Mouse (Mus musculus): ENCODE data around the gene Fam43b.

Fam43b gene

GRCm38 (mm10) chr4:138395087-138395970 lies 999 bp downstream of the Fam43b start:
- peak; percentile 52 for DNase-seq (ENCODE audit: low spot score)

DNA sequence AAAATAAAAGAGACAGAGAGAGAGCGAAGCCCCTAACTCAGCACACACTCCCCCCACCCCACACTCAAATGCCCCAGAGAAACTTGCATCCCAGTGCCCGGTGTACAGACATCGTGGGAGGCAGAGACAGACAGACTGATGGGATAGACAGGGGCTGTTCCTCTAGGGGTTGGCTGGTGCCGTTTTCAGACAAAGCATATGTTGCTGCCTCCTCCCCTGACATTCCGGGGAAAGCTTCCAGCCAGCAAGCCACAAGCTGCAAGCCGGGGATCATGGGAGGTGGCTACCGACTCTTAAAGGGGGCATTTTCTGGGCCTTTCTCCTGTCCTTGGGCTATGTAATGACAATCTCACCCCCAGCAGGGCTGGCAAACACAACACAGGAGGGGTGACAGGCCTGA lies 2.6 kb downstream of the Fam43b start:
- no peak for DNase-seq (ENCODE audit: low spot score)

GRCm38 (mm10) chr4:138383789-138384188 lies 12.5 kb downstream of the Fam43b start:
- no peak for DNase-seq (ENCODE audit: low spot score)

DNA sequence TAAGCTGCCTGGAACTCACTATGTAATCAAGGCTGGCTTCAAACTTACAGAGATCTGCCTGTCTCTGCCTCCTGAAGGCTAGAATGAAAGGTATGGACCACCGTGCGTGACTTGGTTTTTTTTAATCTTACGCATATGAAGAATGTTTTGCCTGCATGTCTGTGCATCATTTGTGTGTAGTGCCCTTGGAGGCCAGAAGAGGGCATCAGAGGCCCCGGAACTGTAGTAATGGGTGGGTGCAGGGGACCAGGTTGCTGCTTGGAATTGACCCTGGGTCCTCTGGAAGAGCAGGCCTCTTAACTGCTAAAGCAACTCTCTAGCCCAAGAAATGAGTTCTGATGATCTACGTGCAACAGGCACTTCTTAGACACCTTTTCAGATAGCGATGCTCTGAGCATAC lies 13.9 kb downstream of the Fam43b start:
- DNase-seq (ENCODE audit: low spot score) = no peak

- no peak for DNase-seq (ENCODE audit: low spot score)
Measured at GRCm38 (mm10) chr4:138380132-138380689, 16.1 kb downstream of the Fam43b start.

- DNase-seq (ENCODE audit: low spot score) = peak; percentile 80
Measured at GRCm38 (mm10) chr4:138379091-138379840, 17.1 kb downstream of the Fam43b start.

DNA sequence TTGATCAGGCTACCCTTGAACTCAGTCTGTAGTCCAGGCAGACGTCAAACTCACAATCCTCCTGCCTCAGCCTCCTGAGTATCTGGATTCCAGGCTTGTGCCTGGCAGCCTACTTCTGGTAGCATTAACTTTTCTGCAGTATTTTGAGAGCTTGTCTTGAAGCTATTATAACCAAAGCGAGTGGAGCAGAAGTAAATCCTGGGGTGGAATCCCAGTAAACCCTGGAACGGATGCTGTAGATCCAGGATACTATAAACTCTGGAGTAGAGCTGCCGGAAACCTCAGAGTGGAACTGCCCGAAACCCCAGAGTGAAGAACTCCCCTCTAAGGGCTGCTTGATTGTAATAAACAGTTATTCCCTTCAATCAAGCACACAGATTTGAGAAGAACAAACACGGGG lies 18.8 kb downstream of the Fam43b start:
- DNase-seq (ENCODE audit: low spot score) = peak; percentile 52

GRCm38 (mm10) chr4:138375117-138375516 lies 21.2 kb downstream of the Fam43b start:
- no peak for DNase-seq (ENCODE audit: low spot score)

DNA sequence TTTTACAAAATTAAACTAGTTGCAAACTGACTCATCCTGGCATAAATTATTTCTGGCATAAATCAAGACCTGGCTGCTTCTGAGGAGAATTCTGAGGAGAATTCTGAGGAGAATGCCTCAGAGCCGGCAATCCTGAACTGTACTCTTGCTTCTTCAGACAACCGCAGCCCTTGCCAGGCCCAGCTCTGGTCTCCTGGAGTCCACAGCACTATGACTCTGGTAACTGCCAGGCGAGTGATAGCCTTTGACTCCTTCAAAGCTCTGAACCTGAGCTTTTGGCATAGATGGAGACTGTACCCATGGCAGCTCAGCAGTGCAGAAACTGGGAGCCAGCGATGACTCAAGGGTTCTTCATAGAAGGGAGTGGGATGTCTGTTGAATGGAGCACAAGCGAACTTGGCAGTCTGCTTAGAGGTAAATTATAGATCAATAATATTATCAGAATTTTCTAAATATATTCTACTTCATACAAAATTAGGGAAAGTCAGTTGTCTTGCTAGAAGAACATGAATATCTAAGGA lies 25.3 kb downstream of the Fam43b start:
- no peak for DNase-seq (ENCODE audit: low spot score)

- no peak for DNase-seq (ENCODE audit: low spot score)
Measured at GRCm38 (mm10) chr4:138368498-138369260, 27.6 kb downstream of the Fam43b start.

GRCm38 (mm10) chr4:138367641-138368497 lies 28.5 kb downstream of the Fam43b start, which contains the start of gene Cda:
Gene Cda (minus strand): TSS chr4:138367992.
- DNase-seq (ENCODE audit: low spot score) = no peak

DNA sequence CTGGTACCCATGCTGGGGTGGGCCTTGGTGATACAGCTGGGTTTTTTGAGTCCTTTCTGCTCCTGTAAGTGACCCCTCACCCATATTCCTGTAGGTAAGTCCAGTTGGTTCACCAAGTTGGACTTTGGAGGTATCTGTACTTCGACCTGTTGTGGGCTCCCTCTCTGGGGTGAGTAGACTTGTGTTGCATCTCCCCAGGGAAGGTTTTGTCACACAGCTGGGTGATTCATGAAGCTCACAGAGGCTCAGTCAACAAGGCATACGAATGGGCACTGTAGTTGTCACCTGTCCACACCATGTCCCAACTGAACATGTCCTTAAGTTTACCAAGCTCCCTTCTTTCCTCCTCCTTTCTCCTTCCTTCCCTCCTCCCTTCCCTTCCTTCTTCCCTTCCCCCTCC lies 29.8 kb downstream of the Fam43b start:
- DNase-seq (ENCODE audit: low spot score) = no peak

DNA sequence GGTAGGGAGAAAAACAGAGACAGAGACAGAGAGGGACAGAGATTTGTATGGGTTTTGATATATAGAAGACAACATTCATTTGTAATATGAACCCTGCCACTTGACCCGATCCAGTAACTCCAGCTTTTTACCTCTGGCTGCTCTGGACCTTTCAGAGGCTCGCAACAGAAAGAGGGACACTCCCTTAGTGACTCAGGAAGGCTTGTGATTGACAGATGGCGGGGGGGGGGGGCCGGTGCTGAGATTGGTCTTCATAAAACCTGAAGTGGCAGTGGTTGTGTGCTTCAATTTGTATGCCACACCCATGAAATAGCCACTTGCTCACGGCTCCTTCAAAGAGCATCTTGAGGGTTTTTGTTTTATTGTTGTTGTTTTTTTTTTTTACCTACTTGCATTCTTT lies 32.8 kb downstream of the Fam43b start:
- no peak for DNase-seq (ENCODE audit: low spot score)

- no peak for DNase-seq (ENCODE audit: low spot score)
Measured at GRCm38 (mm10) chr4:138362883-138363282, 33.4 kb downstream of the Fam43b start.

GRCm38 (mm10) chr4:138361370-138361821 lies 34.9 kb downstream of the Fam43b start:
- no peak for DNase-seq (ENCODE audit: low spot score)

GRCm38 (mm10) chr4:138358176-138358575 lies 38.2 kb downstream of the Fam43b start:
- DNase-seq (ENCODE audit: low spot score) = no peak

GRCm38 (mm10) chr4:138356551-138356950 lies 39.8 kb downstream of the Fam43b start:
- no peak for DNase-seq (ENCODE audit: low spot score)

DNA sequence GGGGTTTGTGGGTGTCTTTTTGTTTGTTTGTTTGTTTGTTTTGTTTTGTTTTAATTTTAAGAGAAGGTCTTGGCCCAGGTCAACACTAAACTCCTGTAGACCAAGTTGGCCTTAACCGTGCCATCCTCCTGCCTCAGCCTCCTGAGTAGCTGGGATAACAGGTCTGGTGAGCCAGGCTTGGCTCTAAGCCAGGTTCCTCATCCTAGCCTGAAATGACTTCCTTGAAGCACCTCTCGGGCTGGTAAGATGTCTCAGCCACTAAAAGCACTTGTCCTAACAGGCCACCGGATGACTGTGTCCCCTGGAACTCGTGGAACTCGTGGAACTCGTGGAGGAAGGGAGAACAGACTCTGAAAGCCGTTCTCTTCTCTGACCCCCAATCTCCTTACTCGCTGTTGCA lies 40.2 kb downstream of the Fam43b start:
- no peak for DNase-seq (ENCODE audit: low spot score)

DNA sequence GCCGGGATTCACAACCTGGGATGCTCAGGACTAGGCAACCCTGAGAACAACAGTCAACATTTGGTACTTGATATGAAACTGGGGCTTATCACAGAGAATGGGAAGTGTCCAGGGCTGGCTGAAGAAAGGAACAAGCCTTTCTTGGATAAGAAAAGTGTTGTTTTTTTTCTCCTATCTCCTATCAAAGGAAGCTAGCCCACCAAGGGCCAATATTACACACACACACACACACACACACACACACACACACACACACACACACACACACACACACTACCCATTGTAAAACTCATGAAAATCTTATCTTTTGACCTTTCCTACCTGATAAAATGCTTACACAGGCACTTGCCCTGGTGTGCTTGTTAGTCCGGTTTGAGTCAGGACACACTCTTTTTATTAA lies 40.8 kb downstream of the Fam43b start:
- no peak for DNase-seq (ENCODE audit: low spot score)

- no peak for DNase-seq (ENCODE audit: low spot score)
Measured at GRCm38 (mm10) chr4:138353438-138354171, 42.7 kb downstream of the Fam43b start.
